Mouse (Mus musculus) megakaryocyte-erythroid progenitor cell, adult 5-6 weeks (primary cell): ENCODE results near the gene Ctf2. TPM values are rescaled to one million over a fixed set of nuclear protein-coding genes. Genes with fewer than 3 reads are reported as not detected.
A peak's percentile ranks its signal among the peaks of the same experiment; 100 is the strongest.

Experiments
- ATAC-seq: replicated peaks from 2 replicates; pipeline ENCODE4 v1.8.0; 2016; ENCODE audit warnings: mild to moderate bottlenecking, inconsistent platforms; ENCODE audit not compliant: severe bottlenecking, poor library complexity, low FRiP score, low TSS enrichment
- total RNA-seq, 2 experiments: library from RNA; stranded (forward) in 1 of 2; stranded (reverse) in 1 of 2; fragments of 200-1000, 215-1000 nt in 1 of 2; fragments of >200 nt in 1 of 2; fragmentation: Nextera tagmentation in 1 of 2; gene quantifications; 2 replicates each; pipeline ENCODE4 v1.2.3; 2014 to 2017

Ctf2 gene
- total RNA-seq, 2 experiments from 2014 or later: not detected

- ATAC-seq: no peak
Observed at GRCm38 (mm10) chr7:127763642-127764041, 31.7 kb upstream of the Ctf2 start.

- ATAC-seq: peak; percentile 77
Observed at GRCm38 (mm10) chr7:127761026-127761425, 29.1 kb upstream of the Ctf2 start.

- ATAC-seq: no peak
Observed at GRCm38 (mm10) chr7:127760478-127760877, 28.5 kb upstream of the Ctf2 start.

- no peak for ATAC-seq
Observed at GRCm38 (mm10) chr7:127759716-127760115, 27.8 kb upstream of the Ctf2 start.

- ATAC-seq: no peak
Observed at GRCm38 (mm10) chr7:127753741-127754140, 21.8 kb upstream of the Ctf2 start.

GRCm38 (mm10) chr7:127753158-127753557 lies 21.2 kb upstream of the Ctf2 start:
- no peak for ATAC-seq

GRCm38 (mm10) chr7:127752069-127752468 lies 20.1 kb upstream of the Ctf2 start:
- ATAC-seq: no peak

- no peak for ATAC-seq
Observed at GRCm38 (mm10) chr7:127751619-127752018, 19.7 kb upstream of the Ctf2 start.

- ATAC-seq: no peak
Observed at GRCm38 (mm10) chr7:127750131-127751127, 18.5 kb upstream of the Ctf2 start.

- no peak for ATAC-seq
Observed at GRCm38 (mm10) chr7:127748235-127748560, 16.2 kb upstream of the Ctf2 start.

GRCm38 (mm10) chr7:127747559-127748234 lies 15.7 kb upstream of the Ctf2 start:
- ATAC-seq: no peak

- no peak for ATAC-seq
Observed at GRCm38 (mm10) chr7:127746494-127747491, 14.8 kb upstream of the Ctf2 start.

- ATAC-seq: peak; percentile 58
Observed at GRCm38 (mm10) chr7:127745652-127746493, 13.9 kb upstream of the Ctf2 start.

GRCm38 (mm10) chr7:127745251-127745651 lies 13.3 kb upstream of the Ctf2 start:
- peak; percentile 86 for ATAC-seq

- ATAC-seq: no peak; the same call in 1 of the 2 replicates
Observed at GRCm38 (mm10) chr7:127744366-127745045, 12.5 kb upstream of the Ctf2 start, which contains the start of gene Fbxl19. TSS of gene Fbxl19 (plus strand) at chr7:127744543.

- ATAC-seq: no peak
Observed at GRCm38 (mm10) chr7:127730170-127730569, 1.8 kb downstream of the Ctf2 start.

GRCm38 (mm10) chr7:127727898-127728297 lies 4.1 kb downstream of the Ctf2 start:
- peak; percentile 41; the same call in 1 of the 2 replicates for ATAC-seq

GRCm38 (mm10) chr7:127725924-127726323 lies 6.0 kb downstream of the Ctf2 start:
- ATAC-seq: no peak
